Mouse (Mus musculus): ENCODE results near the gene Nr3c2. TPM values are rescaled to one million over a fixed set of nuclear protein-coding genes. Genes with fewer than 3 reads are reported as not detected.

The Nr3c2 gene
- polyA plus RNA-seq, 1 experiment from 2014 or later: 2.8 TPM

DNA sequence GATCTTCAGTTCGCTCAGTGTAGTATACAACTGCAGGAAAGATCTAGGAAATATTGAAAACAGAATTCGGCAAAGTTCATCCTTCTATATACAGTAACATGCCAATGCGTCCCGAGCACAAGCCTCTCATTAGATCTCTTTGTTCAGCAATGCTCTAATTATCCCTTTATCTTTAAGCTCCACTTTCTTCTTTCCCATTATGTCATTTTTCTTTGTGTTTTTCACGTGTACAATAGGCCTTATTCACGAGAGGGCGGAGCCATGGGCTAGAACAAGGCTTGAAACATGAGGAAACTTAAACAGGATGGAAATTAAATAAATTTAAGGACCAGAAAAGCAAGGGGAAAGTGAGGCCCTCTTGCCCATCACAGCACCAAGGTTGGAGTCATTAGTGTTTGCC, 329.4 kb downstream of the Nr3c2 start:
- H3K4me1 ChIP-seq (ENCODE audit: control insufficient read depth, insufficient read depth, low read length): peaks cover 4% of the 10 kb centered on the region
- 78% methylated on average over 7 of the region's 7 CpGs for WGBS
- no peaks in the 10 kb centered on the region for H3K27me3 ChIP-seq (ENCODE audit: control insufficient read depth, insufficient read depth, low read length)
- no peak overlapping the region for H3K9ac ChIP-seq (ENCODE audit: low read length)
- no peak overlapping the region for H3K27ac ChIP-seq (ENCODE audit: low read length)
- H3K9me3 ChIP-seq (replicated peaks; ENCODE audit: control insufficient read depth, low read length): no peaks in the 10 kb centered on the region
- no peaks in the 10 kb centered on the region for H3K36me3 ChIP-seq (ENCODE audit: control insufficient read depth, insufficient read depth, low read length)
- no peak overlapping the region for H3K4me2 ChIP-seq (ENCODE audit: low read depth, low read length)
- no peak overlapping the region for H3K4me3 ChIP-seq (replicated peaks; ENCODE audit: low read length)
- ATAC-seq (ENCODE audit: insufficient read depth, low FRiP score): no peak

DNA sequence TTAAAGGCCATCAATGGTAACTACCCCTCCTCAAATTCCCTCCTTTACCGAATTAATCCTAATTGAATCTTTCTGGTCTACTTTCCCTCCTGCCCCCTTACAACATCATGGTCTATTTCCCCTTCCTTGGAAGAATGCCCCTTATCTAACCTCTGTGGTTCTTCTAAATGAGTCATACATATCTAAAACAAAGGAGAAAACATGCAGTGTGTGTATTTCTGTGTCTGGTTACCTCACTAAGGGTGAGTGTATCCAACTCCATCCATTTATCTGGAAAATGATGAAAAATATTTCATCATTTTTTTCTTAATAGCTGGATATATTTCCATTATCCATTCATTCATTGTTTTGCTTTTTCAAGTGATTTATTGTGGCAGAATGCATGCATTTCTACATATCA, 332.0 kb downstream of the Nr3c2 start:
- Histone ChIP-seq H3K9me3 (replicated peaks; ENCODE audit: control insufficient read depth, low read length) (no peaks in the 10 kb centered on the region), H3K4me2 (ENCODE audit: low read depth, low read length) (no peak overlapping the region), H3K27ac (ENCODE audit: low read length) (no peak overlapping the region), H3K4me3 (replicated peaks; ENCODE audit: low read length) (no peak overlapping the region), H3K27me3 (ENCODE audit: control insufficient read depth, insufficient read depth, low read length) (no peaks in the 10 kb centered on the region), H3K9ac (ENCODE audit: low read length) (no peak overlapping the region), H3K36me3 (ENCODE audit: control insufficient read depth, insufficient read depth, low read length) (no peaks in the 10 kb centered on the region), H3K4me1 (ENCODE audit: control insufficient read depth, insufficient read depth, low read length) (peaks cover 4% of the 10 kb centered on the region)
- 83% methylated on average over 1 of the region's 1 CpGs for WGBS
- ATAC-seq (ENCODE audit: insufficient read depth, low FRiP score): no peak

DNA sequence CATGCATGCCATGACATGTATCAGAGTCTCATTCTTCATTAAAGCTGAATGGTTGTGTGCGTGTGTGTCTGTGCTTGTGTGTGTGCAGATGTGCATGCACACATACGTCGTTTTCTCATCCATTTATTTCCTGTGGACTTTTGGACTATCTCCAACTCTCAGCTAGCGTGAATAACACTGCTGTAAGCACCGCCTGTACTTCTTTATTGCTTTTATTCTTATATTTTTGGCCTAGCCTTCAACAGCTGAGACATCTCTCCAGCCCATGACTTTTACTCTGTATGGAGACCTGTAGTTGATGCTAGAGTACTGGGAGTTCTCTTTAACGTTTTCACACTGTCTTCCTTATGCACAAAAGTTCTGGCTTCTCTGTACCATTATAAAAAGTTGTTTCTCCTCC, 332.6 kb downstream of the Nr3c2 start:
- no peaks in the 10 kb centered on the region for H3K36me3 ChIP-seq (ENCODE audit: control insufficient read depth, insufficient read depth, low read length)
- H3K9me3 ChIP-seq (replicated peaks; ENCODE audit: control insufficient read depth, low read length): no peaks in the 10 kb centered on the region
- H3K27ac ChIP-seq (ENCODE audit: low read length): no peak overlapping the region
- H3K4me2 ChIP-seq (ENCODE audit: low read depth, low read length): no peak overlapping the region
- no peak overlapping the region for H3K4me3 ChIP-seq (replicated peaks; ENCODE audit: low read length)
- H3K4me1 ChIP-seq (ENCODE audit: control insufficient read depth, insufficient read depth, low read length): peaks cover 4% of the 10 kb centered on the region
- no peaks in the 10 kb centered on the region for H3K27me3 ChIP-seq (ENCODE audit: control insufficient read depth, insufficient read depth, low read length)
- WGBS: 34% methylated on average over 6 of the region's 6 CpGs
- peak; percentile 52 for ATAC-seq (ENCODE audit: insufficient read depth, low FRiP score)
- no peak overlapping the region for H3K9ac ChIP-seq (ENCODE audit: low read length)

DNA sequence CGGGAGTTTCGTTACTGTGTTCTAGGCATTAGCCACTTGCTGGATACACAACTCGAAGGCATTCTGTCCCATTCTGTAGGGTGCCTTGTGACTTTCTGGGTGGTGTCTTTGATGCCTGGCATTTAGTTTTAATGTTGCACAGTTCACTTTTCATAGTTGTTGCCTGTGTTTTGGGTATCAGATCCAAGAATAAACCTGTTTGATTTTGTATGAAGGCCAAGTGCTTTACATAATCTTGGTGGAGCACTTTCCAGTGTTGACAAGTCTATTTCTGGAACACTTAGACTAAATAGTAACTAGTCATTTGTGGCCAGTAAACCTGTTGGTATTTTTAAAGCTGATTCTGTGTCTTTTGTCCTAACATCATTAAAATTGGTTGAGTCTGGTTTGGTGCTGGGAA, 333.2 kb downstream of the Nr3c2 start:
- no peak overlapping the region for H3K4me2 ChIP-seq (ENCODE audit: low read depth, low read length)
- H3K36me3 ChIP-seq (ENCODE audit: control insufficient read depth, insufficient read depth, low read length): no peaks in the 10 kb centered on the region
- H3K27ac ChIP-seq (ENCODE audit: low read length): no peak overlapping the region
- H3K9ac ChIP-seq (ENCODE audit: low read length): no peak overlapping the region
- no peaks in the 10 kb centered on the region for H3K27me3 ChIP-seq (ENCODE audit: control insufficient read depth, insufficient read depth, low read length)
- no peaks in the 10 kb centered on the region for H3K9me3 ChIP-seq (replicated peaks; ENCODE audit: control insufficient read depth, low read length)
- peaks cover 4% of the 10 kb centered on the region for H3K4me1 ChIP-seq (ENCODE audit: control insufficient read depth, insufficient read depth, low read length)
- WGBS: 70% methylated on average over 3 of the region's 3 CpGs
- ATAC-seq (ENCODE audit: insufficient read depth, low FRiP score): no peak
- no peak overlapping the region for H3K4me3 ChIP-seq (replicated peaks; ENCODE audit: low read length)

DNA sequence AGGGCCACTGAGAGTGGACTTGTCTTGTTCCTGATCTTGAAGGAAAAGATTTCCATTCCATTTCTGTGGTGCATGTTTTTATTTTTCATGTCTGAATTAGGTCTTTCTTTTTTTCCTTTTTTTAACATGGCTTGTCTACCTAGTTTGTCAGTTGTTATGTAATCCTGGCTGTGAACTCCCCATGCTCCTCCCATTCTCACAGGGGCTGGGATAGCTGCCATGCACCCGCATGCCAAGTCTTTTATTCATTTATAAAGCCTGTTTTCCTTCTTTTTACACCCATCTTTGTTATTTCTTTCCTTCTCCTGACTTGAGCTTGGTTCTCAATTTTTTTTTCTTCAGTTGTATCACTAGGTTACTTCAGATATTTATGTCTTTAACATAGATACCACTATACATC, 337.5 kb downstream of the Nr3c2 start:
- H3K4me2 ChIP-seq (ENCODE audit: low read depth, low read length): no peak overlapping the region
- no peaks in the 10 kb centered on the region for H3K36me3 ChIP-seq (ENCODE audit: control insufficient read depth, insufficient read depth, low read length)
- no peaks in the 10 kb centered on the region for H3K9me3 ChIP-seq (replicated peaks; ENCODE audit: control insufficient read depth, low read length)
- no peak overlapping the region for H3K9ac ChIP-seq (ENCODE audit: low read length)
- no peak overlapping the region for H3K27ac ChIP-seq (ENCODE audit: low read length)
- no peaks in the 10 kb centered on the region for H3K27me3 ChIP-seq (ENCODE audit: control insufficient read depth, insufficient read depth, low read length)
- peaks cover 2% of the 10 kb centered on the region for H3K4me1 ChIP-seq (ENCODE audit: control insufficient read depth, insufficient read depth, low read length)
- no peak overlapping the region for H3K4me3 ChIP-seq (replicated peaks; ENCODE audit: low read length)
- WGBS: 66% methylated on average over 1 of the region's 1 CpGs
- ATAC-seq (ENCODE audit: insufficient read depth, low FRiP score): no peak

DNA sequence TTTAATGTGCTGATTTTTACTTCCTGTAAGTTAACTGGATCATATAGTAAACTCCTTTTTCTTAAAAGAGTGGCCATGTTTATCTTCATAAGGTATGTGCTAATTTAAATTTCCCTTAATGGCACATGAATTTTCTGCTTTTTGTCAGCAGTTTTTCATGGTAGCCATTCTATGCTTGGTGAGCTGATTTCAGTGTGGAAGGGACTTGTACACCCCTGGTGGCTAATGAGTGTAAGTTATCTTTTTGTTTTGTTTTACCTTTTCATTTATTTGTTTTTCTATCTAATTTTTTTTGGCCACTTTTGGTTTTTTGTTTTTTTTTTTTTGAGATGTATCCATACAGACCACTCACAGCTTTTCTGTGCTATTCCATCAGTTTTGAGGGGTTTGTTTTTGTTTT, 340.2 kb downstream of the Nr3c2 start:
- no peaks in the 10 kb centered on the region for H3K27me3 ChIP-seq (ENCODE audit: control insufficient read depth, insufficient read depth, low read length)
- H3K36me3 ChIP-seq (ENCODE audit: control insufficient read depth, insufficient read depth, low read length): no peaks in the 10 kb centered on the region
- no peaks in the 10 kb centered on the region for H3K9me3 ChIP-seq (replicated peaks; ENCODE audit: control insufficient read depth, low read length)
- H3K4me3 ChIP-seq (replicated peaks; ENCODE audit: low read length): no peak overlapping the region
- H3K9ac ChIP-seq (ENCODE audit: low read length): no peak overlapping the region
- no peak overlapping the region for H3K4me2 ChIP-seq (ENCODE audit: low read depth, low read length)
- H3K27ac ChIP-seq (ENCODE audit: low read length): no peak overlapping the region
- no peaks in the 10 kb centered on the region for H3K4me1 ChIP-seq (ENCODE audit: control insufficient read depth, insufficient read depth, low read length)
- no peak for ATAC-seq (ENCODE audit: insufficient read depth, low FRiP score)

DNA sequence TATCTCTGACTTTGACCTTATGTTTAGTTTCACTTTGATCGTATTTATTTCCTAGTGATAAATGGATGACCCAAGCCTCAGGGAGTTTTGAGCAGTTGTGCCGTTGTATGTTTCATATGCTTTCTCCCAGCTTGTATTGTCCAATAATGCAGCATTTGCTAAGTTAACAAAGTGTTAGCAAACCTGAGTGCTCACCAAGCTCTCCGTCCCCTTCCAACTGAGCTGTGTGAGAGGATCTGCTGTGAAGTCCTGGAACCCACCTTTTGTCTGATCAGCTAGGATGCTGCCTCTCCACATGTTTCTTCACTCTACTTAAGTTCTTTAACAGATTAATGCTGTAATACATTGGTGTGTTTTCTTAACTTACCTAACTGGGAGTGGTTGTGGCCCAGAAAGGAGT, 342.1 kb downstream of the Nr3c2 start:
- no peak overlapping the region for H3K4me3 ChIP-seq (replicated peaks; ENCODE audit: low read length)
- H3K4me2 ChIP-seq (ENCODE audit: low read depth, low read length): no peak overlapping the region
- H3K9me3 ChIP-seq (replicated peaks; ENCODE audit: control insufficient read depth, low read length): no peaks in the 10 kb centered on the region
- no peak overlapping the region for H3K27ac ChIP-seq (ENCODE audit: low read length)
- H3K36me3 ChIP-seq (ENCODE audit: control insufficient read depth, insufficient read depth, low read length): no peaks in the 10 kb centered on the region
- no peak for ATAC-seq (ENCODE audit: insufficient read depth, low FRiP score)
- no peak overlapping the region for H3K9ac ChIP-seq (ENCODE audit: low read length)
- no peaks in the 10 kb centered on the region for H3K4me1 ChIP-seq (ENCODE audit: control insufficient read depth, insufficient read depth, low read length)
- H3K27me3 ChIP-seq (ENCODE audit: control insufficient read depth, insufficient read depth, low read length): no peaks in the 10 kb centered on the region
- 70% methylated on average over 3 of the region's 3 CpGs for WGBS

DNA sequence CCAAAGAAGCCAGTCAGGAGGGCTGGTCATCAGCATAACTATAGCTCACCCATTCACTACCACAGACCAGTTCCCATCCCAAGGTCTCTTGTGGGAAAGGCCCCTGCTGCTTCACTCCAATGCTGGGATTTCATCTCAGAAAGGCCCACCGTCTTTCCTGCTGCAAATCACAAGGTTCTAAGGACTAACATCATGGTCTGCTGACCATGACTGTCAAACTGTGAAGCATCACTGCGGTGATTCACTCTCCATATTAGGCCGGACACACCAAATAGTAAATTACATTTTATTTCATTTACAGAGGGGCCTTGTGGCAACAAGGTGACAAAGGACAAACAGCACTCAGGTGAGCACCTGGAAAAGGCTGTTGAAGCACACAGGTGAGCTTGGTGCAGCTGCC, 350.9 kb downstream of the Nr3c2 start:
- no peaks in the 10 kb centered on the region for H3K9me3 ChIP-seq (replicated peaks; ENCODE audit: control insufficient read depth, low read length)
- H3K4me1 ChIP-seq (ENCODE audit: control insufficient read depth, insufficient read depth, low read length): no peaks in the 10 kb centered on the region
- no peak overlapping the region for H3K9ac ChIP-seq (ENCODE audit: low read length)
- no peak overlapping the region for H3K27ac ChIP-seq (ENCODE audit: low read length)
- no peak overlapping the region for H3K4me3 ChIP-seq (replicated peaks; ENCODE audit: low read length)
- H3K36me3 ChIP-seq (ENCODE audit: control insufficient read depth, insufficient read depth, low read length): peaks cover 17% of the 10 kb centered on the region
- no peak overlapping the region for H3K4me2 ChIP-seq (ENCODE audit: low read depth, low read length)
- WGBS: 88% methylated on average over 3 of the region's 3 CpGs
- ATAC-seq (ENCODE audit: insufficient read depth, low FRiP score): no peak
- H3K27me3 ChIP-seq (ENCODE audit: control insufficient read depth, insufficient read depth, low read length): no peaks in the 10 kb centered on the region

DNA sequence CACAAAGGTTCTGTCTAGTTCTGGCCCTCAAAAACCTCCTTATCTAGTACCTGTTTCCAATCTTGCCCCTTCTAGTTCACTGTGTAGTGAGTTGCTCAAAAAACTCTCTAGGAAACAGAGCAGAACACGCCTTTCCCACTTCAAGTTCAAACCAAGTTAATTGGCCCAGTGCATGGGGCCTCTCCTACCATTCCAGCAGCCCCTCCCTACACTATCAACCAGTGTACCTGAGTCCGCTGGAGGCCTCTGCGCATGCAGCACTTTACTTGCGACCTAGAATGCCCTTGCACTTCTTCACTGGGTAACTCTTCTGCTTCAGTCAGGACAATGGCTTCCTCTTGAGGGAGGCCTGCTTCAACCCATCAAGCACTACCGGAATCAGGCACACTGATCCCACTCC, 351.9 kb downstream of the Nr3c2 start:
- WGBS: 80% methylated on average over 5 of the region's 5 CpGs
- H3K36me3 ChIP-seq (ENCODE audit: control insufficient read depth, insufficient read depth, low read length): peaks cover 17% of the 10 kb centered on the region
- ATAC-seq (ENCODE audit: insufficient read depth, low FRiP score): no peak
- H3K4me3 ChIP-seq (replicated peaks; ENCODE audit: low read length): no peak overlapping the region
- H3K9me3 ChIP-seq (replicated peaks; ENCODE audit: control insufficient read depth, low read length): no peaks in the 10 kb centered on the region
- H3K4me2 ChIP-seq (ENCODE audit: low read depth, low read length): no peak overlapping the region
- no peaks in the 10 kb centered on the region for H3K4me1 ChIP-seq (ENCODE audit: control insufficient read depth, insufficient read depth, low read length)
- H3K27ac ChIP-seq (ENCODE audit: low read length): no peak overlapping the region
- no peaks in the 10 kb centered on the region for H3K27me3 ChIP-seq (ENCODE audit: control insufficient read depth, insufficient read depth, low read length)
- H3K9ac ChIP-seq (ENCODE audit: low read length): no peak overlapping the region

DNA sequence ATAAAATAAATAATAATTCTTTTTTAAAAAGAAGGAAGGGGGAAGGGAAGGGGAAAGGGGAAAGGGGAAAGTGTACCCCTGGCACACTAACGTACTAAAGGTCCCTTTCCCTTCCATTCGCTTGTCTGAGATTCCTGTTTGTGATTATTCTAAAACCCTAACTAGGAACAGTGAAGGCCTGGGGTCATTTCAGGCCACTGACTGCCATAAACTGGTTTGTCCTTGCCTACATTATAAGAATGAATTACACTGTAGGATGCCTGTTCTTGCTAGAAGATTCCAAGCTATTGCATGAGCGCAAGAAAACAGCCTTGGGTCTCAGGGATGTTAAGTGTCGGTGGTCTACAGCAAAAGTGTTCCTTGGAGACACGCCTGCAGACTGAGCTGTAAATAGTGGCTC, 355.2 kb downstream of the Nr3c2 start:
- 79% methylated on average over 5 of the region's 5 CpGs for WGBS
- H3K4me3 ChIP-seq (replicated peaks; ENCODE audit: low read length): no peak overlapping the region
- no peak for ATAC-seq (ENCODE audit: insufficient read depth, low FRiP score)

More for the DNA sequence above, 355.2 kb downstream of the Nr3c2 start:
- H3K9ac ChIP-seq (ENCODE audit: low read length): no peak overlapping the region
- no peaks in the 10 kb centered on the region for H3K27me3 ChIP-seq (ENCODE audit: control insufficient read depth, insufficient read depth, low read length)
- H3K36me3 ChIP-seq (ENCODE audit: control insufficient read depth, insufficient read depth, low read length): no peaks in the 10 kb centered on the region; the same call in 1 of the 2 replicates
- H3K9me3 ChIP-seq (replicated peaks; ENCODE audit: control insufficient read depth, low read length): no peaks in the 10 kb centered on the region
- no peaks in the 10 kb centered on the region for H3K4me1 ChIP-seq (ENCODE audit: control insufficient read depth, insufficient read depth, low read length)
- no peak overlapping the region for H3K4me2 ChIP-seq (ENCODE audit: low read depth, low read length)
- no peak overlapping the region for H3K27ac ChIP-seq (ENCODE audit: low read length)
